Mouse (Mus musculus) embryo, embryonic 9.5 days (tissue): Measurements from ENCODE around the gene Gm45213.

Experiments
- DNase-seq: peaks from one replicate; pipeline ENCODE4 v3.0.0-alpha.2; 2017; ENCODE audit errors: extremely low spot score

The Gm45213 gene

GRCm38 (mm10) chr7:66106581-66107056 is 63.2 kb downstream of the Gm45213 start:
- no peak for DNase-seq

- no peak for DNase-seq
Observed at GRCm38 (mm10) chr7:66107206-66107605, 63.8 kb downstream of the Gm45213 start.

GRCm38 (mm10) chr7:66107930-66108329 is 64.5 kb downstream of the Gm45213 start:
- peak; percentile 36 for DNase-seq

- peak; percentile 92 for DNase-seq
Observed at GRCm38 (mm10) chr7:66108961-66109854, 65.8 kb downstream of the Gm45213 start, which contains the start of gene Chsy1. Chsy1 (plus strand) TSS chr7:66109515.

- peak; percentile 50 for DNase-seq
Observed at GRCm38 (mm10) chr7:66109855-66110635, 66.6 kb downstream of the Gm45213 start.

- peak; percentile 37 for DNase-seq
Observed at GRCm38 (mm10) chr7:66110636-66111112, 67.3 kb downstream of the Gm45213 start.

- no peak for DNase-seq
Observed at GRCm38 (mm10) chr7:66111211-66111610, 67.8 kb downstream of the Gm45213 start.
